Mouse (Mus musculus) limb, embryonic 14.5 days (tissue): ENCODE measurements around the gene Csrnp2. TPM values are rescaled to one million over a fixed set of nuclear protein-coding genes. Genes with fewer than 3 reads are reported as not detected.
A peak's percentile ranks its signal among the peaks of the same experiment; 100 is the strongest.
"Not testable (repeated sequence)": the region's sequence is repeated elsewhere in the genome, so short reads cannot be mapped to it uniquely, and the experiment has no call there.

ENCODE experiments used
- ATAC-seq: fragments of 200-750 bp; cut with Nextera tagmentation; 2 replicates; pipeline ENCODE4 v1.8.0; 2017; ENCODE audit warnings: low read depth, moderate number of reproducible peaks, moderate TSS enrichment; ENCODE audit not compliant: low FRiP score
- DNase-seq: peaks from one replicate; pipeline ENCODE4 v3.0.0-alpha.2; 2015; ENCODE audit warnings: low spot score
- H3K27ac ChIP-seq: fragments of 300-500 bp; sonication (generic); replicated peaks from 2 replicates; pipeline ENCODE4 v1.5.1; 2014; ENCODE audit warnings: low read depth, mild to moderate bottlenecking, low read length, moderate library complexity, mixed read lengths
- H3K27me3 ChIP-seq: fragments of 300-500 bp; sonication (generic); 2 replicates; pipeline ENCODE4 v1.6.1; 2014; ENCODE audit warnings: low read length, mixed read lengths; ENCODE audit not compliant: control insufficient read depth, insufficient read depth
- H3K36me3 ChIP-seq: fragments of 300-500 bp; sonication (generic); 2 replicates; pipeline ENCODE4 v1.6.1; 2014; ENCODE audit warnings: mild to moderate bottlenecking, low read length, moderate library complexity, mixed read lengths; ENCODE audit not compliant: control insufficient read depth, insufficient read depth
- H3K4me1 ChIP-seq: fragments of 300-500 bp; sonication (generic); 2 replicates; pipeline ENCODE4 v1.6.1; 2014; ENCODE audit warnings: antibody characterized with exemption, low read length, mixed read lengths; ENCODE audit not compliant: control insufficient read depth, insufficient read depth
- H3K4me2 ChIP-seq: fragments of 300-500 bp; sonication (generic); replicated peaks from 2 replicates; pipeline ENCODE4 v1.6.1; 2014; ENCODE audit warnings: low read depth, mild to moderate bottlenecking, low read length, moderate library complexity; ENCODE audit not compliant: severe bottlenecking
- H3K4me3 ChIP-seq: fragments of 300-500 bp; sonication (generic); replicated peaks from 2 replicates; pipeline ENCODE4 v1.5.1; 2014; ENCODE audit warnings: low read length
- H3K9ac ChIP-seq: fragments of 300-500 bp; sonication (generic); 2 replicates; pipeline ENCODE4 v1.6.1; 2014; ENCODE audit warnings: mild to moderate bottlenecking, low read depth, low read length, moderate library complexity; ENCODE audit not compliant: severe bottlenecking
- H3K9me3 ChIP-seq: fragments of 300-500 bp; sonication (generic); 2 replicates; pipeline ENCODE4 v1.6.1; 2016; ENCODE audit warnings: low read length; ENCODE audit not compliant: control insufficient read depth
- POLR2A ChIP-seq: fragments of 200-500 bp; IDR thresholded peaks from 2 replicates; pipeline ENCODE4 v1.8.0; 2012; ENCODE audit warnings: inconsistent platforms, mild to moderate bottlenecking, moderate library complexity, borderline replicate concordance; ENCODE audit not compliant: insufficient read depth, insufficient read length; ENCODE audit errors: extremely low read depth
- WGBS: fragments of 180-500 bp; shearing (Covaris S2); extraction: QIAGEN DNeasy Blood & Tissue Kit; methylation state at CpG from one replicate; pipeline ENCODE4 v1.1.7; 2014; 5-methylcytosine and 5-hydroxymethylcytosine counted together
- polyA plus RNA-seq, 2 experiments: library from polyadenylated mRNA; depleted of rRNA in 1 of 2; stranded (reverse) in 1 of 2; unstranded in 1 of 2; fragments of >200 nt; fragmentation: Nextera tagmentation in 1 of 2; extraction: Ambion mirVana in 1 of 2; gene quantifications; 2 replicates each; pipeline versions ENCODE4 v1.2.1 to v1.2.3; 2012 to 2014

Csrnp2 gene
- polyA plus RNA-seq, 2 experiments, result 14.6 to 18.2 TPM

- 78% methylated on average over 9 of the region's 9 CpGs for WGBS
- TF ChIP-seq POLR2A, result no peak
- H3K9me3 ChIP-seq, result no peaks in the 10 kb centered on the region
- H3K36me3 ChIP-seq, result peaks cover 20% of the 10 kb centered on the region
- H3K27me3 ChIP-seq, result no peaks in the 10 kb centered on the region
- H3K9ac ChIP-seq, result no peak overlapping the region
- no peak overlapping the region for H3K4me3 ChIP-seq
- H3K4me1 ChIP-seq, result peaks cover 33% of the 10 kb centered on the region
- ATAC-seq, result no peak
- no peak for DNase-seq
- H3K27ac ChIP-seq, result no peak overlapping the region
- H3K4me2 ChIP-seq, result no peak overlapping the region
Measured at GRCm38 (mm10) chr15:100491966-100492365, 3.3 kb downstream of the Csrnp2 start.

- ATAC-seq (no peak), DNase-seq (no peak)
- Histone ChIP-seq H3K27me3 (no peaks in the 10 kb centered on the region), H3K4me3 (no peak overlapping the region), H3K27ac (no peak overlapping the region), H3K9me3 (no peaks in the 10 kb centered on the region), H3K4me1 (peaks cover 33% of the 10 kb centered on the region), H3K36me3 (peaks cover 46% of the 10 kb centered on the region), H3K9ac (no peak overlapping the region), H3K4me2 (no peak overlapping the region)
- TF ChIP-seq POLR2A, result no peak
- 83% methylated on average over 15 of the region's 15 CpGs for WGBS
Measured at GRCm38 (mm10) chr15:100489263-100489662, 6.0 kb downstream of the Csrnp2 start.

GRCm38 (mm10) chr15:100488297-100488696 lies 7.0 kb downstream of the Csrnp2 start:
- not testable (repeated sequence) for H3K27me3 ChIP-seq, H3K27ac ChIP-seq, ATAC-seq, H3K4me3 ChIP-seq, DNase-seq, H3K9ac ChIP-seq, H3K9me3 ChIP-seq, H3K4me2 ChIP-seq
- H3K36me3 ChIP-seq, result peaks cover 56% of the 10 kb centered on the region
- WGBS, result 81% methylated on average over 1 of the region's 1 CpGs
- peaks cover 23% of the 10 kb centered on the region for H3K4me1 ChIP-seq

- no peak overlapping the region for H3K4me3 ChIP-seq
- WGBS, result 93% methylated on average over 2 of the region's 2 CpGs
- H3K4me1 ChIP-seq, result peaks cover 12% of the 10 kb centered on the region
- H3K4me2 ChIP-seq, result no peak overlapping the region
- H3K27me3 ChIP-seq, result no peaks in the 10 kb centered on the region
- H3K9ac ChIP-seq, result no peak overlapping the region
- DNase-seq (no peak), ATAC-seq (no peak)
- peaks cover 68% of the 10 kb centered on the region for H3K36me3 ChIP-seq
- no peak overlapping the region for H3K27ac ChIP-seq
- no peak for TF ChIP-seq POLR2A
- H3K9me3 ChIP-seq, result no peaks in the 10 kb centered on the region
Measured at GRCm38 (mm10) chr15:100487050-100487449, 8.2 kb downstream of the Csrnp2 start.

- DNase-seq (peak; percentile 18), ATAC-seq (no peak)
- no peak for TF ChIP-seq POLR2A
- H3K27me3 ChIP-seq, result no peaks in the 10 kb centered on the region
- peaks cover 74% of the 10 kb centered on the region for H3K36me3 ChIP-seq
- H3K9ac ChIP-seq, result no peak overlapping the region
- H3K4me3 ChIP-seq, result no peak overlapping the region
- H3K9me3 ChIP-seq, result no peaks in the 10 kb centered on the region
- peaks cover 9% of the 10 kb centered on the region for H3K4me1 ChIP-seq
- WGBS, result 84% methylated on average over 7 of the region's 7 CpGs
- H3K4me2 ChIP-seq, result no peak overlapping the region
- H3K27ac ChIP-seq, result no peak overlapping the region
Measured at GRCm38 (mm10) chr15:100486450-100486849, 8.8 kb downstream of the Csrnp2 start.

- Histone ChIP-seq H3K4me2 (no peak overlapping the region), H3K4me3 (no peak overlapping the region), H3K9me3 (no peaks in the 10 kb centered on the region), H3K36me3 (peaks cover 83% of the 10 kb centered on the region), H3K9ac (no peak overlapping the region), H3K4me1 (peaks cover 3% of the 10 kb centered on the region; the same call in 1 of the 2 replicates), H3K27me3 (no peaks in the 10 kb centered on the region), H3K27ac (no peak overlapping the region)
- TF ChIP-seq POLR2A, result no peak
- 87% methylated on average over 3 of the region's 3 CpGs for WGBS
- DNase-seq (no peak), ATAC-seq (no peak)
Measured at GRCm38 (mm10) chr15:100485576-100485975, 9.7 kb downstream of the Csrnp2 start.
